Mouse (Mus musculus) olfactory bulb, adult 2 months (tissue): ENCODE data around the gene Nt5dc3. TPM values are rescaled to one million over a fixed set of nuclear protein-coding genes. Genes with fewer than 3 reads are reported as not detected.

Source experiments
- H3K27ac ChIP-seq: fragments of 200-500 bp; 2 replicates; pipeline ENCODE4 v1.5.1; 2012; ENCODE audit warnings: low read depth, low read length; ENCODE audit not compliant: insufficient read depth
- H3K4me1 ChIP-seq: fragments of 200-500 bp; 2 replicates; pipeline ENCODE4 v1.6.1; 2012; ENCODE audit warnings: low read length; ENCODE audit not compliant: control insufficient read depth, insufficient read depth
- H3K4me3 ChIP-seq: fragments of 200-500 bp; 2 replicates; pipeline ENCODE4 v1.5.1; 2012; ENCODE audit warnings: mild to moderate bottlenecking, low read depth, low read length, moderate library complexity; ENCODE audit not compliant: insufficient read depth
- CTCF ChIP-seq: fragments of 200-500 bp; IDR thresholded peaks from 2 replicates; pipeline ENCODE4 v1.5.1; 2012; ENCODE audit warnings: low read depth, mild to moderate bottlenecking, low read length, moderate library complexity; ENCODE audit not compliant: insufficient read depth
- POLR2A ChIP-seq: fragments of 200-500 bp; IDR thresholded peaks from 2 replicates; pipeline ENCODE4 v1.6.1; 2012; ENCODE audit warnings: mild to moderate bottlenecking, low read depth, low read length, moderate library complexity; ENCODE audit not compliant: insufficient read depth
- WGBS: fragments of 180-500 bp; shearing (Covaris S2); methylation state at CpG from one replicate; pipeline ENCODE4 v1.1.7; 2018; 5-methylcytosine and 5-hydroxymethylcytosine counted together
- polyA plus RNA-seq: library from polyadenylated mRNA; stranded (reverse); fragments of >200 nt; gene quantifications from 2 replicates; pipeline ENCODE4 v1.2.4, GENCODE M21; 2012; ENCODE audit warnings: low replicate concordance; ENCODE audit not compliant: missing spikeins, insufficient read depth, insufficient read length

Gene Nt5dc3
- polyA plus RNA-seq, 1 experiment: not detected

DNA sequence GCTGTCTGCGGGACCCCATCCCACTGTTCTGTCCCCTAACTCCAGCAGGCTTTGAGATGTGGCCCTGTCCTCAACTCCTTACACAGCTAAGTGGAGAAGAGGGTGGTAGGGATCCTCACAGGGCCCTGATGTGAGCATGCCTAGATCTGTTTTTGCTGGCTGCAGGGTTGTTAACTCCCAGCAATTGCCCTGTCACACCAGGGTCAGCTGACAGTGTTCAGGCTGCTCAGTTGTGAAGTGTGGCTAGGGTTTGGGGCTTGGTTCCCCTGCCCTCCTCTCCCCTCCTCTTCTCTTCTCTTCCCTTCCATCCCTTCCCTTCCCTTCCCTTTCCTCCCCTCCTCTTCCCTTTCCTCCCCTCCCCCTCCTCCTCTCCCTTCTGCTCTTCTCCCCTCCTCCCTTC lies 17.6 kb upstream of the Nt5dc3 start:
- TF ChIP-seq POLR2A (no peak), CTCF (no peak)
- Histone ChIP-seq H3K27ac (no peak overlapping the region), H3K4me1 (peaks cover 2% of the 10 kb centered on the region), H3K4me3 (no peak overlapping the region)
- 86% methylated on average over 1 of the region's 1 CpGs for WGBS

DNA sequence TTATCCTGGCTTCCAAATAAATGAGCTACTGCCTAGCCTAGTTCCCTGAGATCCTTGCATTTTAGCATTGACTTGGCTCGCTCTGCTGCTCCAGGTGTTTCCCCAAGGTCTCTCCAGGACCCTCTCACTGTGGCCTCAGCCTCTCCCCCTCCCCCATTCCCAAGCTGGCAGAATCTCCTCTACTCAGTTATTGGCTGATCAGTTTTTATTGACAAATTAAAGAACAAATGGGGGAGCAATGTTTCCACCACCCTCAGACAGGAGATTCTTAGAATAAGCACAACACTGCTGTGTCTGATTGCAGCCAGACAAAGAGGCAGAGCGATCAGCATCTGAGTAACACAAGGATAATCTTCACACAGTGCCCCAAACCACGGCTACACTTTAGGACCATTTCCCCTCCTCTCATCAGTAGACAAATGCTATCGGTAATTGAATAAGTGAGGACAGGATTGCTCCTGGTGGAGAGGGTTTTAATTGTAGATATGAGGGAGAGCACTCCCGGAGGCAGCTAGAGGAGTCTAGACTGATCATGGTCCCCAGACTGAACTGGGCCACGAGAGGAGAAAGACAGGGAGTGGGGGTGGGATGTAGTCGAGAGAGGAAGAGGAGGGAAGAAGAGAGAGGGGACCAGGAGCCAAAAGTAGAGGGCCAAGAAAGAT lies 17.0 kb upstream of the Nt5dc3 start:
- WGBS: 67% methylated on average over 7 of the region's 7 CpGs
- TF ChIP-seq CTCF (no peak), POLR2A (no peak)
- H3K4me3 ChIP-seq: no peak overlapping the region
- no peak overlapping the region for H3K27ac ChIP-seq
- H3K4me1 ChIP-seq: peaks cover 2% of the 10 kb centered on the region

DNA sequence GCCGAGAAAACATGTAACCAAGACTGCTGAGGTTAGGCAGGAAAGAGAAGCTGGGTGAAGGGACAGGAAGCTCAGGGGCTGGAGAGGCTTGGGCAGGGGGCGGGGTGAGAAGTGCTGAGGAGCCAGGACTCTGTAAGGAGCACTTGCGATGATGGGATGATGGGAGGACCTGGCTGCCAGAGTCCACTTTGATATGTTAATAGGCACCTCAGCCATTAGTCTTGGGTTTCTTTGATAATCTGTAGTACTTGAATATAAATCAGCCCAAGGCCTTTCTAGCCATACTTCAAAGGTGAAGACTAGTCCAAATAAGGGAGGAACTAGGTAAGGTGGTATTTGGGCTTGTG lies 16.4 kb upstream of the Nt5dc3 start:
- 84% methylated on average over 3 of the region's 3 CpGs for WGBS
- H3K27ac ChIP-seq: no peak overlapping the region

GRCm38 (mm10) chr10:86763672-86764071 lies 15.1 kb upstream of the Nt5dc3 start, which contains the start of gene Gm49358:
Gm49358 (plus strand) TSS chr10:86763972.
- H3K4me3 ChIP-seq: no peak within 1 kb of the TSS
- peaks cover 2% of the 10 kb centered on the region for H3K4me1 ChIP-seq
- no peak within 1 kb of the TSS for H3K27ac ChIP-seq
- TF ChIP-seq POLR2A (no peak), CTCF (no peak)
- 98% methylated on average over 5 of the region's 5 CpGs for WGBS

More for the DNA sequence above, 16.4 kb upstream of the Nt5dc3 start:
- H3K4me3 ChIP-seq: no peak overlapping the region
- peaks cover 2% of the 10 kb centered on the region for H3K4me1 ChIP-seq
- no peak for TF ChIP-seq POLR2A
- TF ChIP-seq CTCF: no peak

DNA sequence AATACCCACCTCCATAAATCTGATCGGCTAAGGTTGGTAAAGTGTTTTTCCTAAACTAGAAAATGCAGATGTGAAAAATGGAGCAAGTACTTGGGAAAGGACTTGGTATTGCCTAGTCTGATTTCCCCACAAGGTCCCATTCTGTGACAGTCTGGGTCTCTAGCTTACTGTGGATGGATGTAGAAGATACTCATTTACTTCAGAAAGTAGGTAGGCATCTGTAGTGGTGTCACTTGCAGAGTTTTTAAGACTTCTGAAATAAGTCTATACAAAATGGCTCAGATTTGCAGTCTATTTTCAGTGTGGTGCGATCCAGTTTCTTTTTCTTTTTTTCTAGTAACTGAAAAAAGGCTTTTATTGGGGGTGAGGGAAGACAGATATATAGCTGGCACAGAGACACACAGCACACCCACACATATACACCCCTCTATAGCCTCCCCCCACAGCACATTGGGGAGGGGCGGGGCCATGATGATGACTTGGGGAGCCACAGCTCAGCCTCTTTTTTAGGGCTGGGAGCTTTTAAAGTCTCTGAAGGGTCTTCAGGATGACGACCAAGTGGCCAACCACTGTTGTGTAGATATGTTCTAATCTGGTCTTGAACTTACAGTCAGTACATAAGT lies 13.3 kb upstream of the Nt5dc3 start:
- 70% methylated on average over 4 of the region's 4 CpGs for WGBS
- Histone ChIP-seq H3K27ac (no peak overlapping the region), H3K4me1 (peaks cover 2% of the 10 kb centered on the region), H3K4me3 (no peak overlapping the region)
- TF ChIP-seq POLR2A (no peak), CTCF (no peak)

GRCm38 (mm10) chr10:86769216-86769615 lies 9.6 kb upstream of the Nt5dc3 start:
- Histone ChIP-seq H3K4me1 (peaks cover 5% of the 10 kb centered on the region), H3K27ac (no peak overlapping the region), H3K4me3 (no peak overlapping the region)
- no peak for TF ChIP-seq CTCF
- no peak for TF ChIP-seq POLR2A
- 80% methylated on average over 5 of the region's 5 CpGs for WGBS

- TF ChIP-seq CTCF (no peak), POLR2A (no peak)
Observed at GRCm38 (mm10) chr10:86769797-86770196, 9.0 kb upstream of the Nt5dc3 start.

GRCm38 (mm10) chr10:86771701-86772100 lies 7.1 kb upstream of the Nt5dc3 start:
- no peak for TF ChIP-seq CTCF
- TF ChIP-seq POLR2A: no peak
- peaks cover 3% of the 10 kb centered on the region; the same call in 1 of the 2 replicates for H3K4me1 ChIP-seq
- H3K4me3 ChIP-seq: no peak overlapping the region
- H3K27ac ChIP-seq: no peak overlapping the region
- 84% methylated on average over 5 of the region's 5 CpGs for WGBS

More at GRCm38 (mm10) chr10:86769797-86770196, 9.0 kb upstream of the Nt5dc3 start:
- 50% methylated on average over 4 of the region's 4 CpGs for WGBS
- Histone ChIP-seq H3K4me1 (peaks cover 4% of the 10 kb centered on the region), H3K27ac (no peak overlapping the region), H3K4me3 (no peak overlapping the region)

GRCm38 (mm10) chr10:86772231-86772631 lies 6.6 kb upstream of the Nt5dc3 start:
- no peak overlapping the region for H3K27ac ChIP-seq
- no peak for TF ChIP-seq CTCF
- no peak for TF ChIP-seq POLR2A
- peaks cover 3% of the 10 kb centered on the region; the same call in 1 of the 2 replicates for H3K4me1 ChIP-seq
- no peak overlapping the region for H3K4me3 ChIP-seq
- WGBS: 63% methylated on average over 6 of the region's 6 CpGs

GRCm38 (mm10) chr10:86773360-86773759 lies 5.4 kb upstream of the Nt5dc3 start:
- WGBS: 86% methylated on average over 4 of the region's 4 CpGs

More at GRCm38 (mm10) chr10:86773360-86773759, 5.4 kb upstream of the Nt5dc3 start:
- Histone ChIP-seq H3K4me3 (no peak overlapping the region), H3K27ac (no peak overlapping the region), H3K4me1 (peaks cover 9% of the 10 kb centered on the region)
- TF ChIP-seq CTCF (no peak), POLR2A (no peak)
